Mouse (Mus musculus): ENCODE data around the gene Trabd. TPM values are rescaled to one million over a fixed set of nuclear protein-coding genes. Genes with fewer than 3 reads are reported as not detected.
A peak's percentile ranks its signal among the peaks of the same experiment; 100 is the strongest.

Trabd gene
- 68.2 TPM for polyA plus RNA-seq (2012; fragmentation: generic; extraction: Trizol)

GRCm38 (mm10) chr15:89074613-89075477, at the start of gene Trabd:
Trabd (plus strand) TSS chr15:89075124.
- TF ChIP-seq E2F4 (IDR thresholded peaks at IDR 0.05; ENCODE audit: insufficient read depth) (no peak), REST (IDR thresholded peaks at IDR 0.05; ENCODE audit: insufficient read depth, insufficient read length) (no peak), MAX (IDR thresholded peaks at IDR 0.05; ENCODE audit: low read depth) (no peak), TCF3 (IDR thresholded peaks at IDR 0.05; ENCODE audit: insufficient read length, low read depth) (no peak), CEBPB (IDR thresholded peaks at IDR 0.05; ENCODE audit: insufficient read depth, poor library complexity, severe bottlenecking) (no peak)
- H3ac ChIP-seq (ENCODE audit: control insufficient read depth, insufficient read length): peak within 1 kb of the TSS; percentile 68
- peaks cover 2% of the 10 kb centered on the region for H3K27me3 ChIP-seq (ENCODE audit: control insufficient read depth, insufficient read depth, insufficient read length)
- H3K79me2 ChIP-seq (ENCODE audit: control insufficient read depth, insufficient read depth): peaks cover 38% of the 10 kb centered on the region
- H3K4me3 ChIP-seq: peak within 1 kb of the TSS; percentile 87
- H3K36me3 ChIP-seq (ENCODE audit: control insufficient read depth, insufficient read depth): no peaks in the 10 kb centered on the region
- peak within 1 kb of the TSS; percentile 98 for H3K4me2 ChIP-seq (ENCODE audit: low read depth)

GRCm38 (mm10) chr15:89044381-89044780, 30.5 kb upstream of the Trabd start:
- Histone ChIP-seq H3K36me3 (ENCODE audit: control insufficient read depth, insufficient read depth) (no peaks in the 10 kb centered on the region), H3K79me2 (ENCODE audit: control insufficient read depth, insufficient read depth) (no peaks in the 10 kb centered on the region), H3K4me3 (no peak overlapping the region), H3K4me2 (ENCODE audit: low read depth) (no peak overlapping the region), H3ac (ENCODE audit: control insufficient read depth, insufficient read length) (no peak overlapping the region), H3K27me3 (ENCODE audit: control insufficient read depth, insufficient read depth, insufficient read length) (peaks cover 10% of the 10 kb centered on the region)
- no peak for TF ChIP-seq MYOG (IDR thresholded peaks at IDR 0.05; ENCODE audit: control insufficient read depth in 1 of 3, insufficient read depth in 1 of 3, insufficient read length in 2 of 3, low read depth in 2 of 3)

DNA sequence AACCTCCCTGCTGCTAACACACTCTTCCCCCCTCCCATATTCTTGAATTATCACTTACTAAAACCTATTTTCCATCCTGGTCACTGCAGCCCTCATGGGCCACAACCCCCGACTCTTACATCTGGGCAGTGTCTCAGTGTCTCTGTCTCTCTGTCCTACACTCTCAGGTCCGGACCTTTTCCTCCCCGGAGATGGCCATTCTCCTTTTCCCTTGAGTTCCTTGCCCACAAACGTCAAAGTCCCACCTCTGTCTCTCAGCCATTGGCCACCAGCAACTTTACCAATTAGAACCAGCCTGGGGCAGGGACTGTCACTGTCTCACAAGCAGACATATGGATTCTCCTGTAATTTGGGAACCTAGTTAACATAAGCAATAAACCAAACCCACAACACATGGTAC, 28.6 kb upstream of the Trabd start:
- H3ac ChIP-seq (ENCODE audit: control insufficient read depth, insufficient read length): no peak overlapping the region
- TF ChIP-seq E2F4 (IDR thresholded peaks at IDR 0.05; ENCODE audit: insufficient read depth): no peak
- TF ChIP-seq CEBPB (IDR thresholded peaks at IDR 0.05; ENCODE audit: insufficient read depth, poor library complexity, severe bottlenecking): no peak
- no peak overlapping the region for H3K4me2 ChIP-seq (ENCODE audit: low read depth)
- no peaks in the 10 kb centered on the region for H3K79me2 ChIP-seq (ENCODE audit: control insufficient read depth, insufficient read depth)
- no peaks in the 10 kb centered on the region for H3K36me3 ChIP-seq (ENCODE audit: control insufficient read depth, insufficient read depth)
- H3K27me3 ChIP-seq (ENCODE audit: control insufficient read depth, insufficient read depth, insufficient read length): peaks cover 10% of the 10 kb centered on the region
- no peak overlapping the region for H3K4me3 ChIP-seq

GRCm38 (mm10) chr15:89054666-89055065, 20.3 kb upstream of the Trabd start:
- no peaks in the 10 kb centered on the region for H3K36me3 ChIP-seq (ENCODE audit: control insufficient read depth, insufficient read depth)
- H3ac ChIP-seq (ENCODE audit: control insufficient read depth, insufficient read length): no peak overlapping the region
- H3K4me3 ChIP-seq: no peak overlapping the region
- H3K79me2 ChIP-seq (ENCODE audit: control insufficient read depth, insufficient read depth): no peaks in the 10 kb centered on the region
- H3K27me3 ChIP-seq (ENCODE audit: control insufficient read depth, insufficient read depth, insufficient read length): peaks cover 67% of the 10 kb centered on the region
- no peak for TF ChIP-seq POLR2AphosphoS2 (IDR thresholded peaks at IDR 0.05; ENCODE audit: insufficient read length, low read depth)
- no peak for TF ChIP-seq MYOG (IDR thresholded peaks at IDR 0.05; ENCODE audit: control insufficient read depth in 1 of 3, insufficient read depth in 1 of 3, insufficient read length in 2 of 3, low read depth in 2 of 3)
- no peak for TF ChIP-seq POLR2A (IDR thresholded peaks at IDR 0.05; ENCODE audit: insufficient read length, low read depth)
- no peak for TF ChIP-seq TCF3 (IDR thresholded peaks at IDR 0.05; ENCODE audit: insufficient read length, low read depth)
- no peak for TF ChIP-seq REST (IDR thresholded peaks at IDR 0.05; ENCODE audit: insufficient read depth, insufficient read length)
- no peak for TF ChIP-seq TCF12 (IDR thresholded peaks at IDR 0.05; ENCODE audit: insufficient read depth, poor library complexity, severe bottlenecking)
- TF ChIP-seq CEBPB (IDR thresholded peaks at IDR 0.05; ENCODE audit: insufficient read depth, poor library complexity, severe bottlenecking): no peak
- no peak for TF ChIP-seq MYOD1 (IDR thresholded peaks at IDR 0.05; ENCODE audit: control insufficient read depth in 1 of 3, insufficient read length in 2 of 3, low read depth in 2 of 3)
- no peak overlapping the region for H3K4me2 ChIP-seq (ENCODE audit: low read depth)

DNA sequence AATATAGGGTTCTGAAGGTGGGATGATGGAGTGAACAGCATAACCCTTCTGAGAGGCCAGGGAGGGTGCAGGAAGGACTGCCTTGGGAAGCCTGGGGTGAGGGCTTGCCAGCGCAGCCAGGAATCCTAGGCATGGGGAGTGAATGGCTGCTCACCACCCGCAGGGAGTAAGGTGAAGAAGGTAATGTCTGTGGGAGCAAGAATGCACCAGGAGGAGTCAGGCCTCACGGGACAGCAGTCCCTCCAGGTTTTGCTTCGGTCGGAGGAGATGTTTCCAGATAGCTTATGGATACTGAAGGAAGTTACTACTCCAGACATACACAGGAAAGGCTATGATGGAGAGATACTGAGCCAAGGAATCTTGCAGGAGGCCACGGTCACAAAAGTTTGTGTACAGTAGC, 16.2 kb upstream of the Trabd start:
- Histone ChIP-seq H3K4me2 (ENCODE audit: low read depth) (no peak overlapping the region), H3ac (ENCODE audit: control insufficient read depth, insufficient read length) (no peak overlapping the region), H3K4me3 (no peak overlapping the region), H3K36me3 (ENCODE audit: control insufficient read depth, insufficient read depth) (no peaks in the 10 kb centered on the region), H3K27me3 (ENCODE audit: control insufficient read depth, insufficient read depth, insufficient read length) (peaks cover 90% of the 10 kb centered on the region), H3K79me2 (ENCODE audit: control insufficient read depth, insufficient read depth) (no peaks in the 10 kb centered on the region)
- TF ChIP-seq MYOD1 (IDR thresholded peaks at IDR 0.05; ENCODE audit: control insufficient read depth in 1 of 3, insufficient read length in 2 of 3, low read depth in 2 of 3) (no peak), POLR2AphosphoS2 (IDR thresholded peaks at IDR 0.05; ENCODE audit: insufficient read length, low read depth) (no peak), TCF12 (IDR thresholded peaks at IDR 0.05; ENCODE audit: insufficient read depth, poor library complexity, severe bottlenecking) (no peak)

GRCm38 (mm10) chr15:89059161-89059931, 15.6 kb upstream of the Trabd start, which contains the start of gene Panx2:
Panx2 (plus strand) TSS chr15:89059734.
- no peaks in the 10 kb centered on the region for H3K79me2 ChIP-seq (ENCODE audit: control insufficient read depth, insufficient read depth)
- no peak within 1 kb of the TSS for H3K4me3 ChIP-seq
- no peak within 1 kb of the TSS for H3ac ChIP-seq (ENCODE audit: control insufficient read depth, insufficient read length)
- H3K36me3 ChIP-seq (ENCODE audit: control insufficient read depth, insufficient read depth): no peaks in the 10 kb centered on the region
- peaks cover 92% of the 10 kb centered on the region for H3K27me3 ChIP-seq (ENCODE audit: control insufficient read depth, insufficient read depth, insufficient read length)
- H3K4me2 ChIP-seq (ENCODE audit: low read depth): peak within 1 kb of the TSS; percentile 3
- no peak for TF ChIP-seq POLR2A (IDR thresholded peaks at IDR 0.05; ENCODE audit: insufficient read length, low read depth)
- no peak for TF ChIP-seq POLR2AphosphoS2 (IDR thresholded peaks at IDR 0.05; ENCODE audit: insufficient read length, low read depth)
- no peak for TF ChIP-seq MAX (IDR thresholded peaks at IDR 0.05; ENCODE audit: low read depth)
- no peak for TF ChIP-seq E2F4 (IDR thresholded peaks at IDR 0.05; ENCODE audit: insufficient read depth)
- no peak for TF ChIP-seq TCF12 (IDR thresholded peaks at IDR 0.05; ENCODE audit: insufficient read depth, poor library complexity, severe bottlenecking)
- TF ChIP-seq SRF (IDR thresholded peaks at IDR 0.05; ENCODE audit: control insufficient read depth, insufficient read length, low read depth): no peak
- no peak for TF ChIP-seq CEBPB (IDR thresholded peaks at IDR 0.05; ENCODE audit: insufficient read depth, poor library complexity, severe bottlenecking)
- no peak for TF ChIP-seq REST (IDR thresholded peaks at IDR 0.05; ENCODE audit: insufficient read depth, insufficient read length)

Measured in myocyte (in vitro differentiated cells).